Mouse (Mus musculus): ENCODE measurements around the gene Setd1b.
"Not testable (repeated sequence)": the region's sequence is repeated elsewhere in the genome, so short reads cannot be mapped to it uniquely, and the experiment has no call there.

The Setd1b gene

GRCm38 (mm10) chr5:123159866-123160265 lies 17.9 kb downstream of the Setd1b start:
- in situ Hi-C loops (cut with MboI): no loop called here

- in situ Hi-C loops (cut with MboI): no loop called here
Observed at GRCm38 (mm10) chr5:123160341-123160740, 18.3 kb downstream of the Setd1b start.

- in situ Hi-C loops (cut with MboI): no loop called here
Observed at GRCm38 (mm10) chr5:123162942-123163341, 20.9 kb downstream of the Setd1b start.

DNA sequence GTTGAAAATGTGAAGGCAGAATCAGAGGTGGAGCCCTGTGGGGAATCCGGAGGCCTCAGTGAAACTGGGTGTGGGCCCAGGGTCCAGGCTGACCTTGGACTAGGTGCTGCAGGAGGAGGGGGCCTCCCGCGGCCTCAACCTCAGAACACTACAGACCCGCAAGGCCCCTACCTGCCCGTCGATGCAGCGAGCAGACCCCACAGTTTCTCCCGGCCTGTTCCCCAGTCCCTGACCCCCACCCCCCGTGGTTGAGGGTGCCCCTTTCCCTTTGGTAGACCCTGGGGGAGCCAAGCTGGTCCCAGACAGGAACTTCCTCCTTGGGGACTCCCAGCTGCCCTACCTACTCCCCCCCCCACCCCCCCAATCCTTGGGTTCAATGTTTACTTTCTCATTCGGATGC lies 24.4 kb downstream of the Setd1b start:
- in situ Hi-C loops (cut with MboI): no loop called here

DNA sequence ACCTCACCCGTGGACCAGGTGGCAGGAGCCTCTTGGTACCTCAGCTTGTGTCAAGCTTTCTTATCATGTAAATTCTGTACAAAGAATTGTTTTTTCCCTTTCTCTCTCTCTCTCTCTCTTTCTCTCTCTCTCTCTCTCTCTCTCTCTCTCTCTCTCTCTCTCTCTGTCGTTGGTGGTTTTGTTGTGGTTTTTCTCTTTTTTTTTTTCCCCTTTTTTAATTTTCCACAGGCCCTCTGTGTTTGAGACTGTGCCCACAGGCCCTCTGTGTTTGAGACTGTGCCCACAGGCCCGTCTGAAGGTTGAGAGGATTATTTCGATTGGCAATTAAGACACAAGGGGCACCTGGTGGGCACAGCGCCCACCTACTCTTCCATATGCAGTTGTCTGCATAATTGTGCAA lies 25.6 kb downstream of the Setd1b start:
- in situ Hi-C loops (cut with MboI): no loop called here

- in situ Hi-C loops (cut with MboI): no loop called here
Observed at GRCm38 (mm10) chr5:123169284-123169683, 27.3 kb downstream of the Setd1b start, which contains the start of gene Psmd9. Gene Psmd9, plus strand, starts transcription at chr5:123169413.

- in situ Hi-C loops (cut with MboI): no loop called here
Observed at GRCm38 (mm10) chr5:123170365-123170764, 28.4 kb downstream of the Setd1b start.

DNA sequence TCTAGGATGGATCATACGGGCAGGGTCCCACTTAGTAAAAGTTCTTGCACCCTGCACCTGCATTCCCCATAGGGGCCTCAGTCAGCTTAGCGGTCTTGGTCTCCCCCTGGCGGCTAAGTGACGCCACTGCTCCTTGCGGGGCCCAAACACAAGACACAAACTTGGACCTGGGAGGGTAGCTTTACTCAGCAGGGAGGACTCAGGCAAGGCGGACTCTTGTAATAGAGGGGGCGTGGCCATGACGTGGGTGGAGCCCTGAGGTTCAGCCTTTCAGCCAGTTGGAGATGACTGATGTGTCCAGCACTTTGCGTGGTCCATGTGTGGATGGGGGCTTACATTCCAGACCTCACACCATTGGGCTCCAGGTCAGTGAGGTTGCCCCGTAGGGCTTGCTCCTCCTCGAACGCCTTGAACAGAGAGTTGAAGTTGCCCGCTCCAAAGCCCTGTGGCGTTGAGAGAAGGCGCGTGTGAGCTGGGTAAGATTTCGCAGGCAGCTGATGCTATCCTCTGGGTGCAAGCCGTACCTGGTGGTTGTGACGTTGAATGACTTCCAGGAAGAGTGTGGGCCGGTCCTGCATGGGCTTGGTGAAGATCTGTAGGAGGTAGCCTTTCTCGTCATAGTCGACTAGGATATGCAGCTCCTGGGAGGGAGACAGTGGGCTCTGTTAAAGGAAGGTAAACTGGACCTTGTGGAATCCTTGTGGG lies 29.8 kb downstream of the Setd1b start:
- in situ Hi-C loops (cut with MboI): no loop called here

DNA sequence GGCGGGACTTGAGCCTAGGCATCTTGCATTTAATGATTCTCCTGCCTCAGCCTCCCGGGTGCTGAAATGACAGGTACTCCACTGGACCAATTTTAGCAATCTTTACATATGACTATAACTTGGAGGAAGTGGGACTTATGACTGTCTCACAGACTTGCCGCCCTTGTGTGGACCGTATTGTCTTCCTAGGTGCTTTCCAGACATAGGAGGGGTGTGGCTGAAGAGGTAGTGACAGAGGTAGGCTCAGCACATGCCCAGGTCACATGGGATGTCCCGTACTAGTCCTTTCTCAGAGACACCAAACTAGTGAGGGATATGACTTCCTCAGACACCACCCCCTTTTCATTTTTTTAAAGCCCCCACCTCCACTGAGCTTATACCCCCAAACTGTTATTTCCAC lies 36.8 kb downstream of the Setd1b start:
- in situ Hi-C loops (cut with MboI): no loop called here

DNA sequence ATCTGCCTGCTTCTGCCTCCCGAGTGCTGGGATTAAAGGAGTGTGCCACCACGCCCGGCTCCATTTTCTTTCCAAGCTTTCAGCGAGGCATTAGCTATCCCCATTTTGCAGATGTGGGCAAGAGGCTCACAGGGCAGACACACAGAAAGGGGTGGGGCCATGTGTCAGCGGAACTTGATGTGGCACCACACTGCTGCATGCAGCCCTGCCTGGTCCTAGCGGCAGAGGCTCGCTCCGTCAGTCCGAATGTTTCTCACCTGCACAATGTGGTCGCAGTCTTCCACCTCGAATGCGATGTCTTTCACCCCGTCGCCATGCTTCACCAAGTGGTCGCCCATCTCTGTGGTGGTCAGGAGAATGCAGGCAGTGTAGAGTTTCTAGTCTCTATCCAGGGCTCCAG lies 38.4 kb downstream of the Setd1b start:
- in situ Hi-C loops (cut with MboI): no loop called here

- in situ Hi-C loops (cut with MboI): no loop called here
Observed at GRCm38 (mm10) chr5:123181536-123181935, 39.5 kb downstream of the Setd1b start.

- in situ Hi-C loops (cut with MboI): no loop called here
Observed at GRCm38 (mm10) chr5:123182651-123183050, 40.7 kb downstream of the Setd1b start, which contains the start of gene Hpd. Gene Hpd, minus strand, starts transcription at chr5:123182727.

DNA sequence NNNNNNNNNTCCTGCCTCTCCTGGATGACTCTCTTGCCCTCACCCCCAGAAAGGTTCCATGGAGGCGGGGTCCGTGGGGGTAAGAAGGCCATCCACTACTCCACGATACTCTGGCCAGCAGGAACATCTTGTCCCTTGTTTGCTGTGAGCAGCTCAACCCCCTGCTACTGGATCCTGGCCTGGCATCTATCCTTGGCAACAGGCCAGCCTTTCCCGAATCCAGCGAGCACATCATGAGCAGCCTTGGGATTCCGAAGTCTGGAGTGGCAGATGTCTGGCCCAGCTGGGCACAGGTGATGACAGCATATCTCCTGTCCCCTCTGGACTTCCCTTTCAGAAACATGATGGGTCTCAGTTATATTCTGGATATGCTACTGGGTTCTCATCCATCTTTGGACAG lies 44.0 kb downstream of the Setd1b start:
- in situ Hi-C loops (cut with MboI): no loop called here

- in situ Hi-C loops (cut with MboI): no loop called here
Observed at GRCm38 (mm10) chr5:123187306-123187705, 45.3 kb downstream of the Setd1b start.

- in situ Hi-C loops (cut with MboI): no loop called here
Observed at GRCm38 (mm10) chr5:123190912-123191311, 48.9 kb downstream of the Setd1b start.

DNA sequence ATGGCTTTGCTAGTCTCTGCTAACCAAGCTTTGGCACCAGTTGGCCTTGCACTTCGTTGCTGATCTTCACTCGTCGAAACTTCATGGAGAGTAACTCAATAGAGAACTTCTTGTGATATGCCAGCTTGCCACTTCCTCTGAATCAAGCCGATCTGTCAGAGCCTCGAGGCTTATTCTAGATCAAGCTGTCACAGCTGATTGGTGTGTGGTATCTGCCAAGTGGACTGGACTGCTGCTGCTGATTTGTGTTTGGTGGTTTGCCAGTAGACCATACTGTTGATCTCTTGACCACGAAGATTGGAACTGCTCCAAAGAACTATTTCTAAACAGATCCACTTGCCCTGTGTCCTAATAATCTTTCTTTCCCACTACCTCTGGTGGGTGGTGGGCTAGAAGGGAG lies 49.4 kb downstream of the Setd1b start:
- in situ Hi-C loops (cut with MboI): no loop called here

- in situ Hi-C loops (cut with MboI): no loop called here
Observed at GRCm38 (mm10) chr5:123192606-123193150, 50.7 kb downstream of the Setd1b start.

DNA sequence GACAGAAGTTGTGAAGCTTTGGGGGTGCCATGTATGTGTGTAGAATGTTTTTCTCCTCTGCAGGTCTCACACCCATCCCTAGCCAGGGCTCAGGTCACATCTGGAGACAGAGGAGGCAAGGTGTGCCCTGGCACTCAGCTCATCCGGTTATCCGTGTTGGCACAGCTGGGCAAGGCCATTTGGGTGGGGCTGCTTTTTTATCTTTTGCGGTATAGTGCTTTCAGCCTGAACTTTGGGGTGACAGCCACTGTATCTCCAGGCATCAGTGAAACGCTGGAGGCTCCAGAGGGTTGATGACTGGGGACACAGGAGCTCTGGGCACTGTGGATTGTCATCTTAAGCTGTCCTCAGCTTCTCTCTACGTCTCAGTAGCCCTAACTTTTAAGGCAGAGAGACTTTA lies 51.4 kb downstream of the Setd1b start:
- in situ Hi-C loops (cut with MboI): no loop called here

GRCm38 (mm10) chr5:123194856-123195255 lies 52.9 kb downstream of the Setd1b start:
- in situ Hi-C loops (cut with MboI): no loop called here

- in situ Hi-C loops (cut with MboI): no loop called here
Observed at GRCm38 (mm10) chr5:123195500-123196000, 53.6 kb downstream of the Setd1b start.

GRCm38 (mm10) chr5:123196746-123197145 lies 54.8 kb downstream of the Setd1b start:
- in situ Hi-C loops (cut with MboI): no loop called here

DNA sequence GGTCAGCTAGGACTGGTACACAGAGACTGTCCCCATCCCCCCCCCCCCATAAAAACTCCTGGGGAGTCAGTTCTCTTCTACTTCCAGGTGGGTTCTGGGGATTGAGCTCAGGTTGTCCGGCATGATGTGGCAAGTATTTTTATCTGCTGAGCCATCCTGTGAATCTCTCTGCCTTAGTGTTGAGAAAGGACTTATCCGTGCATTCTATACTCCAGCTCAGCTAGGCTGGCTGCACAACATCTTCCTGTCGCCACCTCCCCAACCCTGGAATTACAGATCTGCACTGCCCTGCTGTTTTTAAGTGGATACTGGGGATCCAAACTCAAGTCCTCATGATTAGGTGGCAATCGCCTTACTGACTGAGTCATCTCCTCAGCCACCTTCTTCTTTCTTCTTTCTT lies 56.5 kb downstream of the Setd1b start:
- in situ Hi-C loops (cut with MboI): no loop called here

DNA sequence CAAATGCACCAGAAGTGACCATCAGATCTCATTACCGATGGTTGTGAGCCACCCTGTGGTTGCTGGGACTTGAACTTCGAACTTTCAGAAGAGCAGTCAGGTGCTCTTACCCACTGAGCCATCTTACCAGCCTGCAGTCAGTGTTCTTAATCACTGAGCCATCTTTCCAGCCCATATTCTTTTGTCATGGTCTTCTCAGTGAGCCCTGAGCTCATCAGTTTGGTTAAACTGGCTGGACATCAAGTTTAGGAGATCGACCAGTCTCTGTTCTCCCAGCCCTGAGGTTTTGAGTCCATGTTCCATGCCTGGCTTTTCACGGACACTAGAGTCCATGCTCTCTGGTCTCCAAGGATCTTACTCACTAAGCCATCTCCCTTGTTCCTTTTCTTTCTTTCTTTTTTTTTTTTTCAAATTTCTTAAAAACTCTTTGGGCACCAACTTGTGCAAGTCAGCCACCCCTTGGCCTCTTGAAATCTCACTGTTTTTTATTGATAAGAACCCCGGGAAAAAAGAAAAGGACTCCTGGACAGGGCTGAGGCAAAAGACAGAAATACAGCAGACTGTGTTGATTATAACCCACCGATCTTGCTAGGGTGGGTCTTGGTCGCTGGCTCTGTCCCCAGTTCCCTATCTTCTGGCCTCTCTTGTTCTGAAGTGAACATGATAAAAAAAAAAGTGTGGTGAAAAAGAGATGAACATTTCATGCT lies 59.0 kb downstream of the Setd1b start:
- in situ Hi-C loops (cut with MboI): not testable (repeated sequence)
